Mouse (Mus musculus): ENCODE data around the gene Myo9a. TPM values are rescaled to one million over a fixed set of nuclear protein-coding genes. Genes with fewer than 3 reads are reported as not detected.
"Not testable (repeated sequence)": the region's sequence is repeated elsewhere in the genome, so short reads cannot be mapped to it uniquely, and the experiment has no call there.

Myo9a gene
- polyA plus RNA-seq, 1 experiment: 7.5 TPM

DNA sequence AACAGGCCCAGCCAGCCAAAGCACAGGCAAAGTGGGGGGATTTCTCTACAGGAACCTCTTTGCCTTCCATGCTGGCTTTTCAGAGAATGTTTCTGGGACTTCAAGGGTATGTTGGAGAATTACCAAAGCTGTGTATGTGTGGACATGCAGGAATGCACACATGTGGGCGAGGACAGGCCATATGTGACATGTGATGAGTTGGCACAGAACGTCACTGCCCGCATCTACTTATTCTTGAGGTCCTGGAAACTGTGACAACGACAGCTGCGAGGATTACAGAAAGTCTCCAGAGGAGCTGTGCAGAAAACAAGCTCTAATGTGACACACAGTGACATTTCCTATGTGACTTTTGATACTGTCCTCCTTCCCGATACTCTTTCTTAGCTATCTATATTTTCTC, 205.0 kb downstream of the Myo9a start:
- 79% methylated on average over 6 of the region's 6 CpGs for WGBS
- no peak overlapping the region for H3K27ac ChIP-seq (ENCODE audit: control insufficient read depth, insufficient read depth, low read depth, low read length, poor library complexity)
- no peak for TF ChIP-seq CTCF (IDR thresholded peaks at IDR 0.05; ENCODE audit: control insufficient read depth, insufficient read depth, low read length)
- TF ChIP-seq POLR2A (IDR thresholded peaks at IDR 0.05; ENCODE audit: borderline replicate concordance, control insufficient read depth, low read depth, low read length): no peak
- no peak overlapping the region for H3K4me3 ChIP-seq (replicated peaks; ENCODE audit: control insufficient read depth, low read depth, low read length)
- no peaks in the 10 kb centered on the region for H3K4me1 ChIP-seq (ENCODE audit: control insufficient read depth, insufficient read depth, low read length)

DNA sequence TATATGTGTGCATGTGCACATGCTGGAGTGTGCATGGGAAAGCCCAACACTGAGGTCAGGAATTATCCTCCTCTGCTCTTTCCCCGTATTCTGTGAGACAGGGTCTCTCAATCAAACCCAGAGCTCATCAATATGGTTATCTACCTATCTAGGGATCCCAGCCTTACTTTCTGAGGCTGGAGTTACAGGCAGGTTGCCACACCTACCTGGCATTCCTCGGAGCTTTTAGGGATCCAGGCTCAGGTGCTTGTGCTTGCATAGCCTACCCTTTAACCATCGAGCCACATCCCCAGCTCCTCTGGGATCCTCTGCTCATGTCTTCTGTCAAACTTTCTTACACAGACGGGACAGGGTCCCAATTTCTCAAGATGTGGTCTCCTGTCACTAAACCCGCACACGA, 205.8 kb downstream of the Myo9a start:
- Histone ChIP-seq H3K4me3 (replicated peaks; ENCODE audit: control insufficient read depth, low read depth, low read length) (no peak overlapping the region), H3K4me1 (ENCODE audit: control insufficient read depth, insufficient read depth, low read length) (no peaks in the 10 kb centered on the region), H3K27ac (ENCODE audit: control insufficient read depth, insufficient read depth, low read depth, low read length, poor library complexity) (no peak overlapping the region)
- TF ChIP-seq CTCF (IDR thresholded peaks at IDR 0.05; ENCODE audit: control insufficient read depth, insufficient read depth, low read length): no peak
- no peak for TF ChIP-seq POLR2A (IDR thresholded peaks at IDR 0.05; ENCODE audit: borderline replicate concordance, control insufficient read depth, low read depth, low read length)
- WGBS: 57% methylated on average over 6 of the region's 6 CpGs

DNA sequence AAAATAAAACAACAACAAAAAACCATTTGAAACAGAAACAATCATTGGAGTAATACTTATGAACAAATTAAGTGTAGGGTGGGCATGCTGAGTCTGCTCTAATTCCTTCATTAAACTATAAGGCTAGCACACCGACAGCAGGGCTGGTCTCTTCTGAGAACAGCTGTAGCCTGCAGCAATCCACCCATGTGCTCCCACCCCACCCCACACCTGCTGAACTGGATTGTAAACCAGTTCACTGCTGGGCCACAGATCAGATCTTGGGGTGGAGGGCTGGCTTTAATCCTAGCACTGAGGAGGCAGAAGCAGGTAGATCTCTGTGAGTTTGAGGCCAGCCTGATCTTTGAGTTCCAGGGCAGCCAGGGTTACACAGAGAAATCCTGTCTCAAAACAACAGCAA, 207.4 kb downstream of the Myo9a start:
- not testable (repeated sequence) for H3K4me3 ChIP-seq (replicated peaks; ENCODE audit: control insufficient read depth, low read depth, low read length); H3K4me1 ChIP-seq (ENCODE audit: control insufficient read depth, insufficient read depth, low read length); H3K27ac ChIP-seq (ENCODE audit: control insufficient read depth, insufficient read depth, low read depth, low read length, poor library complexity)
- WGBS: 79% methylated on average over 1 of the region's 1 CpGs

DNA sequence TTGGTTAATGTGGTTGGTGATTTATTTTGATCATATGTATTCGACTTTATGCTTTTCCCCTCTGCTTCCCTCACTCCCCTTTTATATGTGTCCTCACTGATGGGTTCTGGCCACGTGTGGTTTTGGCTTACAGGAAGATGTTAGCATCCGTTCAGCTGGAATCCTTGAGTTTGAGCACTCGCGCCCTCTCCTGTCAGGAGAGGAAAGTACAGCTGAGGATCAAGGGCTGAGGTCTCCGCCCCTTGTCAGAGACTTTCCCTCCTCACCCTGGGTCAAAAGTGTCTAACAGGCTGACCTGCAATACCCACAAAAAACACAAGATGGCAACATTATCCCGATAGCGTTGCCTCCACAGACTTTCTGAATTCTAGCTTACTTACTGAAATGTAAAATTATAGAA, 208.6 kb downstream of the Myo9a start:
- 2% methylated on average over 8 of the region's 8 CpGs for WGBS
- no peak overlapping the region for H3K4me3 ChIP-seq (replicated peaks; ENCODE audit: control insufficient read depth, low read depth, low read length)
- TF ChIP-seq CTCF (IDR thresholded peaks at IDR 0.05; ENCODE audit: control insufficient read depth, insufficient read depth, low read length) (peak; percentile 41; the same call in 1 of the 2 replicates), POLR2A (IDR thresholded peaks at IDR 0.05; ENCODE audit: borderline replicate concordance, control insufficient read depth, low read depth, low read length) (no peak)
- no peak overlapping the region for H3K27ac ChIP-seq (ENCODE audit: control insufficient read depth, insufficient read depth, low read depth, low read length, poor library complexity)
- H3K4me1 ChIP-seq (ENCODE audit: control insufficient read depth, insufficient read depth, low read length): no peaks in the 10 kb centered on the region

DNA sequence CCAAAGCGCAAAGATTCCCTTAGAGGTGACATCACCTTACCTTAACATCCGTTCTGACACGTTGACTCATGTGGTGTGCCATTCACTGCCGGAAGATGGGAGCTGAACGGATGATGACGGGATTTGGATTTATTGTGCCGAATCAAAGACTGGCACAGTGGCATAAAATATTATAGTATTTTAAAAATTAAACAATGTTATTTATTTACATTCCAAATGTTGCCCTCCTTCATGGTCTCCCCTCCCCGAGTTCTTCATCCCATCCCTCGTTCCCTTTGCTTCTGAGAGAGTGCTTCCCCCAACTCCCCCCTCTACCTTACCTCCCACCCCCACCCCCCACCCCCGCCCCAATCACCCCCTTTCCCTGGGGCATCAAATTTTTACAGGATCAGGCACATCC, 209.9 kb downstream of the Myo9a start, which contains the start of gene Nr2e3:
Gene Nr2e3, minus strand, starts transcription at position 101 of the 400 bp plus-strand sequence.
- Histone ChIP-seq H3K27ac (ENCODE audit: control insufficient read depth, insufficient read depth, low read depth, low read length, poor library complexity) (no peak within 1 kb of the TSS), H3K4me3 (replicated peaks; ENCODE audit: control insufficient read depth, low read depth, low read length) (no peak within 1 kb of the TSS), H3K4me1 (ENCODE audit: control insufficient read depth, insufficient read depth, low read length) (no peaks in the 10 kb centered on the region)
- 85% methylated on average over 10 of the region's 10 CpGs for WGBS
- TF ChIP-seq CTCF (IDR thresholded peaks at IDR 0.05; ENCODE audit: control insufficient read depth, insufficient read depth, low read length) (no peak), POLR2A (IDR thresholded peaks at IDR 0.05; ENCODE audit: borderline replicate concordance, control insufficient read depth, low read depth, low read length) (no peak)

DNA sequence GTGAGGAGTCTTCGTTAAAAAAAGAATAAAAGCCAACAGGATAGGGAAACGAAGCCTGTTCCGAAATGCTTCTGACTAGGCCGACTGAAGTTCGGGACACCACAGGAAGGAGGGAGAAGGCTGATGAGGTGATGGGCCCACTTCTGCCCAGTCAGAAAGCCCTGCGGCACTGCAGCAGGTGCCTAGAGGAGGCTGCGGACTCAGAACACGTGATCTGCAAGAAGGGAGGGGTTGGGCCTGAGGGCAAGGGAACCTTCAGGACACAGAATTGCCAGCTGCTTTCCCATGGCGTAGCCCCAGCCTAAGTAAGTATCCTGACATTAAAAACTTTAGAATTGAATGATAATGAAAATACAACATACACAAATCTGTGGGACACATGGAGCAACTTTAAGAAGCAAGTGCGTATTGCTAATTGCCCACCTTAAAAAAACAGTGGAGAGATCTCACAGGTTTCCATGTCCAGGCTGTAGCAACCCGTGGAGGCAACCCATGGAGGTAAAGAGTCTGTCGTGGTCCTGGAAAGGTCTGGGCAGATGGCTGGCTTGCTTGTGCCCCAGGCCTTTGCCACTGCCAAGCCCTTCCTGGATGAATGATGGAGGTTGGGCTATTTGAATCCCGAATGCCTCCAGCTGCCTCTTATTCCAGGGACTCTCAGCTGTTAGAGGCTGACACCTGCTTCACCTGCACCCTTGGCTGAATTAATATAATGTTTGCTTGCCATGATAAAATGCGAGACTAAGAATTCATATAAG, 210.7 kb downstream of the Myo9a start:
- TF ChIP-seq CTCF (IDR thresholded peaks at IDR 0.05; ENCODE audit: control insufficient read depth, insufficient read depth, low read length) (no peak), POLR2A (IDR thresholded peaks at IDR 0.05; ENCODE audit: borderline replicate concordance, control insufficient read depth, low read depth, low read length) (no peak)
- WGBS: 79% methylated on average over 14 of the region's 14 CpGs
- Histone ChIP-seq H3K4me3 (replicated peaks; ENCODE audit: control insufficient read depth, low read depth, low read length) (no peak overlapping the region), H3K27ac (ENCODE audit: control insufficient read depth, insufficient read depth, low read depth, low read length, poor library complexity) (no peak overlapping the region), H3K4me1 (ENCODE audit: control insufficient read depth, insufficient read depth, low read length) (no peaks in the 10 kb centered on the region)

DNA sequence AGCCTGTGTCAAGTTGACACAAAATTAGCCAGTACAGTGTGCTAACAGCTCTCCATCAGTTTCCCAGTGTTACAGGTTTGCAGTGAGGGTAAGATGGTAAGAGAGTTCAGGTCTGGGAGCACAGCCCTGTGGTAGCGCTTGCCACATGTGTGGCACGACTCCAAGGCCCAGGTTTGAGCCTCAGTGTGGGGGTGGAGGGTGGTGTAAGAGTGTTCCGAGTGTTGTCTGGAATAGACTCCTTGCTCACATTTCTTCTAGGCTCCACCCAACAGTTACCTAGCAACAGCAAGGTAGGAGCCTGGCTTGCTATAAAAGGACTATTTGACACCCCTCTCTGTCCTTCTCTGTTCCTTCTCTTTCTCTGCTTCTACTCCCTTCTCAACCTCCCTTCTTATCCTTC, 213.7 kb downstream of the Myo9a start:
- no peak for TF ChIP-seq POLR2A (IDR thresholded peaks at IDR 0.05; ENCODE audit: borderline replicate concordance, control insufficient read depth, low read depth, low read length)
- TF ChIP-seq CTCF (IDR thresholded peaks at IDR 0.05; ENCODE audit: control insufficient read depth, insufficient read depth, low read length): no peak
- H3K27ac ChIP-seq (ENCODE audit: control insufficient read depth, insufficient read depth, low read depth, low read length, poor library complexity): no peak overlapping the region
- no peak overlapping the region for H3K4me3 ChIP-seq (replicated peaks; ENCODE audit: control insufficient read depth, low read depth, low read length)
- H3K4me1 ChIP-seq (ENCODE audit: control insufficient read depth, insufficient read depth, low read length): no peaks in the 10 kb centered on the region
- WGBS: 63% methylated on average over 3 of the region's 3 CpGs

DNA sequence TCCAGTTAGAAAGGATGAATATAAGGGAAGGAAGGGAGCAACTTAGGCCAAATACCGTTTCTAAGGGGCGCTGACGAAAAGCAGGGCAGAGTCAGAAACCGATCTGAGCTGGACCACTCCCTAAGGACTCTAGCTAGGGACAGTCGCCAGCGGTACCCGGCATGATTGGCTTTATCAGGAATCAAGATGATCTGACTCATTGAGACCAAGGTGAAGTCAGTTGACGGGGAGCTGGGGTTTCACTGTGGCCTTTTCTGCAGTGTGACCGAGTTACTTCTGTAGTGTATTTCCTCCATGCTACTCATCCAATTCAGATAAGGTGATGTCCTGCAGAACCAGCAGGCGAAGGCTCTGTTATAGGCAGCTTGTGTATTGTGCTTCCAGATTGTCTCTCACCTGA, 214.3 kb downstream of the Myo9a start:
- TF ChIP-seq POLR2A (IDR thresholded peaks at IDR 0.05; ENCODE audit: borderline replicate concordance, control insufficient read depth, low read depth, low read length) (no peak), CTCF (IDR thresholded peaks at IDR 0.05; ENCODE audit: control insufficient read depth, insufficient read depth, low read length) (no peak)
- Histone ChIP-seq H3K4me3 (replicated peaks; ENCODE audit: control insufficient read depth, low read depth, low read length) (no peak overlapping the region), H3K27ac (ENCODE audit: control insufficient read depth, insufficient read depth, low read depth, low read length, poor library complexity) (no peak overlapping the region), H3K4me1 (ENCODE audit: control insufficient read depth, insufficient read depth, low read length) (no peaks in the 10 kb centered on the region)
- 80% methylated on average over 10 of the region's 10 CpGs for WGBS

DNA sequence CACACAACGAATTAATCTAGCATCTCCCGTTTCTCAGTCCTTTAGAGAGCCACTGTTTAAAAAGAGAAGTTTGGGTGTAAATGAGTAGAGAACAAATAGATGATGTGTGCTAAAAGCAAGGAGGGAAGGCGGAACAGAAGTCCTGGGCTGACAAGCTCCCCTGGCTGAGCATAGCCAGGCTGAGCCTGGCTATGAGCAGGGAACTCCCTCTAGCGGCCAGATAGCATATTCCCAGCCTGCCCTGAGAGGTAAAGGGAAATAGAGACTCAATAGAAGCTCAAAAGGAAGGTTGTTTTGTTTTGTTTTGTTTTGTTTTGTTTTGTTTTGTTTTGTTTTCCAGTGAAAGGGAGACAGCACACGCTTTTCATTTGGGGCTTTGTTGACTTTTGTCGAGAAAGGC, 218.7 kb downstream of the Myo9a start:
- no peak overlapping the region for H3K4me3 ChIP-seq (replicated peaks; ENCODE audit: control insufficient read depth, low read depth, low read length)
- WGBS: 20% methylated on average over 6 of the region's 6 CpGs
- TF ChIP-seq CTCF (IDR thresholded peaks at IDR 0.05; ENCODE audit: control insufficient read depth, insufficient read depth, low read length): peak; percentile 70; the same call in 1 of the 2 replicates
- TF ChIP-seq POLR2A (IDR thresholded peaks at IDR 0.05; ENCODE audit: borderline replicate concordance, control insufficient read depth, low read depth, low read length): no peak
- no peaks in the 10 kb centered on the region for H3K4me1 ChIP-seq (ENCODE audit: control insufficient read depth, insufficient read depth, low read length)
- H3K27ac ChIP-seq (ENCODE audit: control insufficient read depth, insufficient read depth, low read depth, low read length, poor library complexity): no peak overlapping the region

Measured in bone marrow, adult 2 months (tissue).